Mouse (Mus musculus) MEL (cell line): Measurements from ENCODE around the gene Adamts14. TPM values are rescaled to one million over a fixed set of nuclear protein-coding genes. Genes with fewer than 3 reads are reported as not detected.

ENCODE experiments used
- DNase-seq: peaks from one replicate; pipeline ENCODE4 v3.0.0; 2011; ENCODE audit warnings: low read depth, low spot score
- H3K27ac ChIP-seq: 2 replicates; pipeline ENCODE4 v1.5.1; 2012; ENCODE audit warnings: low read depth, mild to moderate bottlenecking, control low read depth, low read length, moderate library complexity; ENCODE audit not compliant: control insufficient read depth
- H3K27me3 ChIP-seq, 2 experiments: fragments of 150-350 bp in 1 of 2; sonication (generic) in 1 of 2; 2 replicates each; pipeline ENCODE4 v1.6.1; 2012; ENCODE audit warnings: low read length in 2 of 2, mild to moderate bottlenecking in 2 of 2, improper control_type of control experiment in 1 of 2, moderate library complexity in 1 of 2; ENCODE audit not compliant: insufficient read depth in 2 of 2, control insufficient read depth in 1 of 2
- H3K36me3 ChIP-seq, 2 experiments: 2 replicates each; pipeline ENCODE4 v1.6.1; 2012 to 2014; ENCODE audit warnings: low read length in 2 of 2, improper control_type of control experiment in 1 of 2, inconsistent platforms in 1 of 2, mild to moderate bottlenecking in 1 of 2; ENCODE audit not compliant: insufficient read depth in 2 of 2, control insufficient read depth in 1 of 2
- H3K4me1 ChIP-seq, 2 experiments: fragments of 150-350 bp in 1 of 2; sonication (generic) in 1 of 2; 2 replicates each; pipeline ENCODE4 v1.6.1; 2012; ENCODE audit warnings: low read length in 2 of 2, improper control_type of control experiment in 1 of 2, mild to moderate bottlenecking in 1 of 2; ENCODE audit not compliant: insufficient read depth in 2 of 2, control insufficient read depth in 1 of 2
- H3K4me3 ChIP-seq, 2 experiments: fragments of 150-350 bp in 1 of 2; sonication (generic) in 1 of 2; 2 replicates each; pipeline ENCODE4 v1.5.1; 2012; ENCODE audit warnings: low read depth in 2 of 2, low read length in 2 of 2, mild to moderate bottlenecking in 2 of 2, moderate library complexity in 2 of 2, control low read depth in 1 of 2, improper control_type of control experiment in 1 of 2; ENCODE audit not compliant: control insufficient read depth in 1 of 2, insufficient read depth in 1 of 2
- H3K79me2 ChIP-seq: 2 replicates; pipeline ENCODE4 v1.6.1; 2012; ENCODE audit warnings: mild to moderate bottlenecking, low read length, moderate library complexity; ENCODE audit not compliant: control insufficient read depth, poor library complexity, insufficient read depth
- H3K9ac ChIP-seq: 2 replicates; pipeline ENCODE4 v1.6.1; 2012; ENCODE audit warnings: low read depth, mild to moderate bottlenecking, control low read depth, low read length, moderate library complexity; ENCODE audit not compliant: control insufficient read depth, poor library complexity, severe bottlenecking
- H3K9me3 ChIP-seq: fragments of 150-350 bp; sonication (generic); replicated peaks from 2 replicates; pipeline ENCODE4 v1.6.1; 2012; ENCODE audit warnings: mild to moderate bottlenecking, low read length, improper control_type of control experiment, moderate library complexity; ENCODE audit not compliant: insufficient read depth
- CHD1 ChIP-seq: IDR thresholded peaks from 2 replicates; pipeline ENCODE4 v1.6.1; 2012; ENCODE audit warnings: low read depth, mild to moderate bottlenecking, inconsistent platforms, low read length, improper control_type of control experiment
- CHD2 ChIP-seq: IDR thresholded peaks from 2 replicates; pipeline ENCODE4 v1.6.1; 2011; ENCODE audit warnings: low read length, improper control_type of control experiment
- CTCF ChIP-seq, 3 experiments: IDR thresholded peaks in 2 of 3; conservative IDR thresholded peaks in 1 of 3; 2 replicates each; pipeline ENCODE4 v1.5.1; 2011 to 2012; ENCODE audit warnings: low read length in 3 of 3, low read depth in 2 of 3, mild to moderate bottlenecking in 2 of 3, improper control_type of control experiment in 1 of 3, inconsistent platforms in 1 of 3, mixed read lengths in 1 of 3, moderate library complexity in 1 of 3; ENCODE audit not compliant: control insufficient read depth in 1 of 3, insufficient read depth in 1 of 3, poor library complexity in 1 of 3, severe bottlenecking in 1 of 3
- E2F4 ChIP-seq: IDR thresholded peaks from 2 replicates; pipeline ENCODE4 v1.6.1; 2011; ENCODE audit warnings: low read depth, low read length, improper control_type of control experiment, borderline replicate concordance
- EP300 ChIP-seq, 2 experiments: IDR thresholded peaks; 2 replicates each; pipeline ENCODE4 v1.6.1; 2011; ENCODE audit warnings: improper control_type of control experiment in 2 of 2, low read length in 2 of 2, low read depth in 1 of 2, mild to moderate bottlenecking in 1 of 2
- HCFC1 ChIP-seq: IDR thresholded peaks from 2 replicates; pipeline ENCODE4 v1.6.1; 2012; ENCODE audit warnings: low read depth, mild to moderate bottlenecking, inconsistent platforms, low read length, improper control_type of control experiment, moderate library complexity
- JUND ChIP-seq: IDR thresholded peaks from 2 replicates; pipeline ENCODE4 v1.6.1; 2011; ENCODE audit warnings: low read depth, mild to moderate bottlenecking, improper control_type of control experiment, low read length
- KAT2A ChIP-seq: conservative IDR thresholded peaks from 2 replicates; pipeline ENCODE4 v1.6.1; 2012; ENCODE audit warnings: low read depth, low read length, improper control_type of control experiment, inconsistent platforms
- MAFK ChIP-seq: IDR thresholded peaks from 2 replicates; pipeline ENCODE4 v1.6.1; 2011; ENCODE audit warnings: low read depth, mild to moderate bottlenecking, low read length, improper control_type of control experiment, borderline replicate concordance
- MAX ChIP-seq: IDR thresholded peaks from 2 replicates; pipeline ENCODE4 v1.6.1; 2011; ENCODE audit warnings: low read length, improper control_type of control experiment
- MEF2A ChIP-seq: IDR thresholded peaks from 2 replicates; pipeline ENCODE4 v1.6.1; 2014; ENCODE audit warnings: low read depth, mild to moderate bottlenecking, inconsistent platforms, low read length, improper control_type of control experiment; ENCODE audit not compliant: poor library complexity, insufficient replicate concordance, severe bottlenecking; ENCODE audit errors: extremely low read depth
- MYC ChIP-seq: IDR thresholded peaks from 2 replicates; pipeline ENCODE4 v1.6.1; 2011; ENCODE audit warnings: low read depth, mild to moderate bottlenecking, low read length, improper control_type of control experiment, moderate library complexity
- NELFE ChIP-seq: IDR thresholded peaks from 2 replicates; pipeline ENCODE4 v1.6.1; 2011; ENCODE audit warnings: low read depth, low read length, improper control_type of control experiment
- NRF1 ChIP-seq: IDR thresholded peaks from 2 replicates; pipeline ENCODE4 v1.6.1; 2014; ENCODE audit warnings: low read depth, mild to moderate bottlenecking, inconsistent platforms, low read length, improper control_type of control experiment, moderate library complexity; ENCODE audit not compliant: poor library complexity, insufficient read depth, severe bottlenecking
- POLR2A ChIP-seq, 2 experiments: IDR thresholded peaks; 2 replicates each; pipeline ENCODE4 v1.6.1; 2011 to 2012; ENCODE audit warnings: low read length in 2 of 2, mild to moderate bottlenecking in 2 of 2, control low read depth in 1 of 2, improper control_type of control experiment in 1 of 2, low read depth in 1 of 2, moderate library complexity in 1 of 2; ENCODE audit not compliant: control insufficient read depth in 1 of 2, insufficient read depth in 1 of 2, poor library complexity in 1 of 2
- POLR2AphosphoS2 ChIP-seq: IDR thresholded peaks from 2 replicates; pipeline ENCODE4 v1.6.1; 2011; ENCODE audit warnings: low read length, improper control_type of control experiment
- POLR2AphosphoS5 ChIP-seq: IDR thresholded peaks from 2 replicates; pipeline ENCODE4 v1.6.1; 2012; ENCODE audit warnings: low read depth, borderline replicate concordance, mild to moderate bottlenecking, inconsistent platforms, low read length, moderate library complexity, mixed read lengths
- RCOR1 ChIP-seq: IDR thresholded peaks from 2 replicates; pipeline ENCODE4 v1.6.1; 2012; ENCODE audit warnings: low read depth, mild to moderate bottlenecking, inconsistent platforms, low read length, improper control_type of control experiment
- SIN3A ChIP-seq: IDR thresholded peaks from 2 replicates; pipeline ENCODE4 v1.6.1; 2012; ENCODE audit warnings: low read length, improper control_type of control experiment, inconsistent platforms
- SMC3 ChIP-seq: IDR thresholded peaks from 2 replicates; pipeline ENCODE4 v1.6.1; 2011; ENCODE audit warnings: low read depth, low read length, improper control_type of control experiment
- TAL1 ChIP-seq: IDR thresholded peaks from 2 replicates; pipeline ENCODE4 v1.6.1; 2012; ENCODE audit warnings: mild to moderate bottlenecking, inconsistent platforms, low read length, moderate library complexity, mixed read lengths
- TCF12 ChIP-seq: IDR thresholded peaks from 2 replicates; pipeline ENCODE4 v1.6.1; 2014; ENCODE audit warnings: low read depth, mild to moderate bottlenecking, inconsistent platforms, low read length, improper control_type of control experiment, moderate library complexity
- USF1 ChIP-seq: IDR thresholded peaks from 2 replicates; pipeline ENCODE4 v1.6.1; 2014; ENCODE audit warnings: low read depth, mild to moderate bottlenecking, inconsistent platforms, low read length, improper control_type of control experiment, moderate library complexity
- USF2 ChIP-seq, 2 experiments: IDR thresholded peaks; 2 replicates each; pipeline ENCODE4 v1.6.1; 2011 to 2012; ENCODE audit warnings: improper control_type of control experiment in 2 of 2, low read length in 2 of 2, borderline replicate concordance in 1 of 2, inconsistent platforms in 1 of 2, low read depth in 1 of 2, mild to moderate bottlenecking in 1 of 2; ENCODE audit not compliant: insufficient read depth in 1 of 2
- ZMIZ1 ChIP-seq: IDR thresholded peaks from 2 replicates; pipeline ENCODE4 v1.6.1; 2012; ENCODE audit warnings: low read depth, mild to moderate bottlenecking, inconsistent platforms, low read length, improper control_type of control experiment, moderate library complexity
- polyA plus RNA-seq, 2 experiments: library from polyadenylated mRNA; stranded (reverse) in 1 of 2; unstranded in 1 of 2; fragments of >175 nt in 1 of 2; fragments of >200 nt in 1 of 2; gene quantifications; 2 replicates each; pipeline versions ENCODE4 v1.2.1 to v1.2.4; 2012; ENCODE audit warnings: low replicate concordance in 2 of 2, low read depth in 1 of 2; ENCODE audit not compliant: insufficient read length in 2 of 2, insufficient read depth in 1 of 2, missing spikeins in 1 of 2
- total RNA-seq: library from RNA; depleted of rRNA; stranded (reverse); fragments of 300-350 nt; gene quantifications from 2 replicates; pipeline ENCODE4 v1.2.3, GENCODE M21; 2012

Adamts14 gene
- total and polyA plus RNA-seq, 3 experiments, result not detected

GRCm38 (mm10) chr10:61248596-61249114 lies 24.6 kb downstream of the Adamts14 start:
- no peak for DNase-seq
- Histone ChIP-seq H3K9me3 (no peaks in the 10 kb centered on the region), H3K4me1 (no peaks in the 10 kb centered on the region), H3K4me3 (no peak overlapping the region), H3K36me3 (no peaks in the 10 kb centered on the region), H3K27me3 (no peaks in the 10 kb centered on the region), H3K27ac (no peak overlapping the region), H3K9ac (no peak overlapping the region), H3K79me2 (no peaks in the 10 kb centered on the region)
- TF ChIP-seq RCOR1 (no peak), TAL1 (no peak), POLR2AphosphoS5 (no peak), KAT2A (no peak), E2F4 (no peak), NELFE (no peak), HCFC1 (no peak), USF1 (no peak), USF2 (IDR thresholded peaks at IDR 0.05; ENCODE audit: borderline replicate concordance in 1 of 2, insufficient read depth in 1 of 2, low read depth in 1 of 2, low read length in 2 of 2) (no peak), JUND (no peak), SIN3A (no peak), MYC (no peak), MEF2A (no peak), EP300 (IDR thresholded peaks at IDR 0.05; ENCODE audit: low read depth in 1 of 2, low read length in 2 of 2) (no peak), CHD1 (no peak), POLR2A (IDR thresholded peaks at IDR 0.05; ENCODE audit: control insufficient read depth in 1 of 2, insufficient read depth in 1 of 2, low read depth in 1 of 2, low read length in 2 of 2, poor library complexity in 1 of 2) (no peak), ZMIZ1 (no peak), MAX (no peak), NRF1 (no peak), TCF12 (no peak)

- Histone ChIP-seq H3K27ac (no peak overlapping the region), H3K9me3 (no peaks in the 10 kb centered on the region)
- DNase-seq, result no peak
- TF ChIP-seq CHD2, result no peak
- no peak for TF ChIP-seq RCOR1
- no peak for TF ChIP-seq E2F4
- no peak for TF ChIP-seq CTCF (IDR thresholded peaks at IDR 0.05 in 2 of 3, conservative IDR thresholded peaks at IDR 0.05 in 1 of 3; ENCODE audit: control insufficient read depth in 1 of 3, insufficient read depth in 1 of 3, low read depth in 2 of 3, low read length in 3 of 3, poor library complexity in 1 of 3, severe bottlenecking in 1 of 3)
- no peak for TF ChIP-seq MAFK
- no peak for TF ChIP-seq MYC
- no peak for TF ChIP-seq POLR2A (IDR thresholded peaks at IDR 0.05; ENCODE audit: control insufficient read depth in 1 of 2, insufficient read depth in 1 of 2, low read depth in 1 of 2, low read length in 2 of 2, poor library complexity in 1 of 2)
- no peak for TF ChIP-seq TCF12
- no peak for TF ChIP-seq POLR2AphosphoS2
- no peak for TF ChIP-seq MAX
- no peak for TF ChIP-seq SMC3
- TF ChIP-seq, all 39 proteins: peak for 0
- Histone ChIP-seq H3K4me1 (no peaks in the 10 kb centered on the region), H3K4me3 (no peak overlapping the region), H3K9ac (no peak overlapping the region), H3K27me3 (no peaks in the 10 kb centered on the region; a peak in 1 of 4 replicates), H3K36me3 (no peaks in the 10 kb centered on the region), H3K79me2 (no peaks in the 10 kb centered on the region)
These were observed 26.9 kb downstream of the Adamts14 start for GRCm38 (mm10) chr10:61246288-61246687.
